ENCODE assay signal across 7 mouse cellular contexts in genomic region chr1:21284644-21285043, GRCm38 (mm10). TPM values are rescaled to one million over a fixed set of nuclear protein-coding genes. Genes with fewer than 3 reads are reported as not detected.
A peak's percentile ranks its signal among the peaks of the same experiment; 100 is the strongest.
DNase-seq lines count a peak whose midpoint lies in the region; ATAC-seq and TF ChIP-seq lines count a peak whose summit lies in the region.
"Not testable (repeated sequence)": the region's sequence is repeated elsewhere in the genome, so short reads cannot be mapped to it uniquely, and the experiment has no call there.
"Had no signal": no experiment of that assay in that cellular context is flagged by ENCODE, and none has a peak within 500 bp of the region (broad histone marks: within the 10 kb centered on the region; RNA-seq: fewer than 3 reads in every experiment).

No protein-coding gene starts in this region.

- H3K9me3 ChIP-seq in CH12.LX (replicated peaks; ENCODE audit: low read length); hindbrain, embryonic 14.5 days (ENCODE audit: control insufficient read depth, low read length); midbrain, embryonic 11.5 days (ENCODE audit: control insufficient read depth, low read length): not testable (repeated sequence)

- not testable (repeated sequence) for H3K9ac ChIP-seq in CH12.LX (ENCODE audit: insufficient read depth, low read depth); hindbrain, embryonic 14.5 days; midbrain, embryonic 11.5 days (ENCODE audit: low read length)

- in situ Hi-C loops in CH12.LX (cut with MboI; ENCODE audit: low pct_ligation_motif_present, low pct_unique_long_range_greater_than_20kb, low sequenced_read_pairs) = not testable (repeated sequence)

- not testable (repeated sequence) for H3K36me3 ChIP-seq in CH12.LX (replicated peaks in 1 of 2; ENCODE audit: control insufficient read depth in 1 of 2, insufficient read depth in 1 of 2, low read length in 1 of 2); hindbrain, embryonic 14.5 days (replicated peaks; ENCODE audit: control insufficient read depth, insufficient read depth); midbrain, embryonic 11.5 days (ENCODE audit: control insufficient read depth, insufficient read depth, low read length)

- TF ChIP-seq CTCF in CH12.LX (conservative IDR thresholded peaks at IDR 0.05 in 1 of 2, IDR thresholded peaks at IDR 0.05 in 1 of 2; ENCODE audit: low read depth in 2 of 2, low read length in 2 of 2) = not testable (repeated sequence)

- not testable (repeated sequence) for TF ChIP-seq POLR2A in CH12.LX (IDR thresholded peaks at IDR 0.05; ENCODE audit: low read depth, low read length)

- H3K4me1 ChIP-seq in CH12.LX (ENCODE audit: control insufficient read depth in 1 of 2, insufficient read depth in 2 of 2); hindbrain, embryonic 14.5 days (replicated peaks; ENCODE audit: control insufficient read depth, insufficient read depth, low read length); midbrain, embryonic 11.5 days (ENCODE audit: control insufficient read depth, insufficient read depth, low read length): not testable (repeated sequence)

- dilution Hi-C loops in CH12.LX (cut with MboI; ENCODE audit: extremely low pct_ligation_motif_present, extremely low pct_unique_long_range_greater_than_20kb, low sequenced_read_pairs) = not testable (repeated sequence)

- H3K4me3 ChIP-seq in CH12.LX (replicated peaks in 1 of 3; ENCODE audit: low read depth in 2 of 3, low read length in 2 of 3, poor library complexity in 1 of 3); hindbrain, embryonic 14.5 days (replicated peaks; ENCODE audit: low read length); midbrain, embryonic 11.5 days (ENCODE audit: low read depth, low read length): not testable (repeated sequence)

- H3K4me2 ChIP-seq in CH12.LX (ENCODE audit: insufficient read depth, low read depth, poor library complexity, severe bottlenecking); hindbrain, embryonic 14.5 days (replicated peaks); midbrain, embryonic 11.5 days: not testable (repeated sequence)

- 0 out of 2 replicates have a peak, but pooled peaks have one; percentile 11 for ATAC-seq in hindbrain, embryonic 14.5 days (ENCODE audit: low FRiP score)
- 0 out of 2 replicates have a peak, but pooled peaks have one; percentile 55 for ATAC-seq in midbrain, embryonic 11.5 days (ENCODE audit: low FRiP score)

- TF ChIP-seq RAD21 in CH12.LX (IDR thresholded peaks at IDR 0.05; ENCODE audit: low read depth, low read length) = not testable (repeated sequence)

- not testable (repeated sequence) for H3K27ac ChIP-seq in CH12.LX (ENCODE audit: insufficient read depth, low read depth); hindbrain, embryonic 14.5 days; midbrain, embryonic 11.5 days (ENCODE audit: low read depth, low read length)

- DNase-seq in CH12.LX (ENCODE audit: extremely low read depth) = peak; percentile 15
- not testable (repeated sequence) for DNase-seq in hindbrain, embryonic 14.5 days (ENCODE audit: low spot score); midbrain, embryonic 11.5 days (ENCODE audit: low spot score, missing footprints)
- DNase-seq in lung, postnatal 36 days = peak; percentile 38

- 88% methylated on average over 2 of the region's 2 CpGs for WGBS in hindbrain, embryonic 14.5 days
- 81% methylated on average over 2 of the region's 2 CpGs for WGBS in midbrain, embryonic 11.5 days

- not testable (repeated sequence) for H3K79me2 ChIP-seq in CH12.LX (replicated peaks; ENCODE audit: control insufficient read depth, extremely low read depth, insufficient read depth, poor library complexity, severe bottlenecking)

- not testable (repeated sequence) for TF ChIP-seq EP300 in CH12.LX (IDR thresholded peaks at IDR 0.05; ENCODE audit: low read length)

- not testable (repeated sequence) for H3K27me3 ChIP-seq in CH12.LX (replicated peaks); hindbrain, embryonic 14.5 days (ENCODE audit: control insufficient read depth, insufficient read depth, low read length); midbrain, embryonic 11.5 days (ENCODE audit: control insufficient read depth, insufficient read depth, low read length)

RNA-seq across cellular contexts. Expression of gene Gsta3, which starts 44.3 kb away (rescaled TPM):
- total RNA-seq in CH12.LX (2012; rRNA removed) = not detected in 2 replicates
- total RNA-seq in CH12.LX (2014; rRNA removed) = not detected in 2 replicates
- not detected in 2 replicates for polyA plus RNA-seq in CH12.LX (2012; ENCODE audit: insufficient read length, low read depth)
- polyA plus RNA-seq in hindbrain, embryonic 14.5 days (2014; fragmentation: Nextera tagmentation; extraction: Ambion mirVana) = 0.51 and 0.61 TPM in 2 replicates
- 0.42 TPM in 1 of 2 replicates, not detected in the other for polyA plus RNA-seq in midbrain, embryonic 11.5 days (2014; fragmentation: Nextera tagmentation; extraction: Ambion mirVana)
- total RNA-seq: common myeloid progenitor, adult 5-6 weeks had no signal
- polyA plus RNA-seq: C2C12; embryonic facial prominence, embryonic 11.5 days had no signal
